Mouse (Mus musculus) E14TG2a.4 (cell line): ENCODE results near the gene Tnrc6b.

Source experiments
- CTCF ChIP-seq: conservative IDR thresholded peaks from 2 replicates; pipeline ENCODE4 v1.5.1; 2014; ENCODE audit warnings: low read length
- NANOG ChIP-seq: IDR thresholded peaks from 2 replicates; pipeline ENCODE4 v1.6.1; 2014; ENCODE audit warnings: borderline replicate concordance, low read length, mixed read lengths
- POU5F1 ChIP-seq: IDR thresholded peaks from 2 replicates; pipeline ENCODE4 v1.6.1; 2014; ENCODE audit warnings: low read length, borderline replicate concordance

- TF ChIP-seq CTCF (no peak), POU5F1 (no peak), NANOG (no peak)
These were observed 86.6 kb downstream of the Tnrc6b start for GRCm38 (mm10) chr15:80797757-80798156.
